9 mouse cellular contexts compared by ENCODE assay signal in genomic region chr11:69038173-69038572, GRCm38 (mm10). TPM values are rescaled to one million over a fixed set of nuclear protein-coding genes. Genes with fewer than 3 reads are reported as not detected.
DNase-seq lines count a peak whose midpoint lies in the region; ATAC-seq lines count a peak whose summit lies in the region.
"Had no signal": no experiment of that assay in that cellular context is flagged by ENCODE, and none has a peak within 500 bp of the region (broad histone marks: within the 10 kb centered on the region; RNA-seq: fewer than 3 reads in every experiment).

No protein-coding gene starts in this region.

- 75% methylated on average over 5 of the region's 5 CpGs for WGBS in heart, embryonic 13.5 days
- WGBS in limb, embryonic 11.5 days: 72% methylated on average over 5 of the region's 5 CpGs
- 77% methylated on average over 5 of the region's 5 CpGs for WGBS in neural tube, embryonic 15.5 days

- H3K9me3 ChIP-seq in heart, embryonic 13.5 days: no peaks in the 10 kb centered on the region
- H3K9me3 ChIP-seq in limb, embryonic 11.5 days (ENCODE audit: control insufficient read depth, low read length): no peaks in the 10 kb centered on the region
- H3K9me3 ChIP-seq in neural tube, embryonic 15.5 days (replicated peaks): no peaks in the 10 kb centered on the region

- no peaks in the 10 kb centered on the region for H3K27me3 ChIP-seq in heart, embryonic 13.5 days (replicated peaks)
- no peaks in the 10 kb centered on the region for H3K27me3 ChIP-seq in limb, embryonic 11.5 days (ENCODE audit: control insufficient read depth, insufficient read depth, low read length)
- H3K27me3 ChIP-seq in neural tube, embryonic 15.5 days (replicated peaks): no peaks in the 10 kb centered on the region

- no peak overlapping the region for H3K27ac ChIP-seq in heart, embryonic 13.5 days (replicated peaks)
- no peak overlapping the region for H3K27ac ChIP-seq in limb, embryonic 11.5 days (replicated peaks; ENCODE audit: low read depth, low read length)
- H3K27ac ChIP-seq in neural tube, embryonic 15.5 days (replicated peaks): peak overlapping the region; percentile 82

- peaks cover 31% of the 10 kb centered on the region for H3K36me3 ChIP-seq in heart, embryonic 13.5 days
- H3K36me3 ChIP-seq in limb, embryonic 11.5 days (ENCODE audit: control insufficient read depth, insufficient read depth, low read length): peaks cover 5% of the 10 kb centered on the region; the same call in 1 of the 2 replicates
- H3K36me3 ChIP-seq in neural tube, embryonic 15.5 days: peaks cover 20% of the 10 kb centered on the region

- H3K4me1 ChIP-seq in heart, embryonic 13.5 days: peaks cover 32% of the 10 kb centered on the region
- H3K4me1 ChIP-seq in limb, embryonic 11.5 days (ENCODE audit: control insufficient read depth, insufficient read depth, low read length): peaks cover 12% of the 10 kb centered on the region; the same call in 1 of the 2 replicates
- H3K4me1 ChIP-seq in neural tube, embryonic 15.5 days: peaks cover 32% of the 10 kb centered on the region

- DNase-seq in heart, postnatal 14 days: no peak
- peak; percentile 22 for DNase-seq in retina, postnatal 1 day
- no peak for DNase-seq in retina, embryonic 14.5 days (ENCODE audit: low spot score)
- DNase-seq in limb, embryonic 11.5 days (ENCODE audit: low spot score): peak; percentile 25
- no peak for DNase-seq in T-cell, adult 2 months (ENCODE audit: low spot score)
- DNase-seq in spleen, postnatal 36 days (ENCODE audit: low spot score in 2 of 2): no peak

- intact Hi-C loops in heart, postnatal 14 days (cut with DNase I): no loop called here

- no peak for ATAC-seq in heart, embryonic 13.5 days (ENCODE audit: extremely low read depth, insufficient number of reproducible peaks, low FRiP score, low TSS enrichment)
- ATAC-seq in limb, embryonic 11.5 days (ENCODE audit: insufficient number of reproducible peaks, low FRiP score, low TSS enrichment, low read depth): no peak
- no peak for ATAC-seq in neural tube, embryonic 15.5 days (ENCODE audit: low FRiP score)

- peak overlapping the region; percentile 70; the same call in 1 of the 2 replicates for H3K4me2 ChIP-seq in heart, embryonic 13.5 days
- H3K4me2 ChIP-seq in limb, embryonic 11.5 days (ENCODE audit: low read depth, severe bottlenecking): no peak overlapping the region; the same call in 1 of the 2 replicates
- H3K4me2 ChIP-seq in neural tube, embryonic 15.5 days: peak overlapping the region; percentile 70; the same call in 1 of the 2 replicates

- peak overlapping the region; percentile 85 for H3K4me3 ChIP-seq in heart, embryonic 13.5 days
- peak overlapping the region; percentile 5; the same call in 1 of the 2 replicates for H3K4me3 ChIP-seq in limb, embryonic 11.5 days (ENCODE audit: low read depth, low read length)
- H3K4me3 ChIP-seq in neural tube, embryonic 15.5 days (replicated peaks): no peak overlapping the region

- H3K9ac ChIP-seq in heart, embryonic 13.5 days: no peak overlapping the region
- H3K9ac ChIP-seq in limb, embryonic 11.5 days (ENCODE audit: low read length): no peak overlapping the region
- no peak overlapping the region for H3K9ac ChIP-seq in neural tube, embryonic 15.5 days (replicated peaks)

RNA-seq across cellular contexts. Expression of gene Aurkb, which starts 7.3 kb away (rescaled TPM):
- 78.4 and 83.0 TPM in 2 replicates for polyA plus RNA-seq in heart, embryonic 13.5 days (2015; fragmentation: Nextera tagmentation; extraction: Ambion mirVana)
- 1 to 10 TPM; 3.6 to 8.1 TPM for total RNA-seq in heart, postnatal 14 days (2021)
- 171 and 178 TPM in 2 replicates for polyA plus RNA-seq in limb, embryonic 11.5 days (2014; fragmentation: Nextera tagmentation; extraction: Ambion mirVana)
- polyA plus RNA-seq in neural tube, embryonic 15.5 days (2015; fragmentation: Nextera tagmentation; extraction: Ambion mirVana): 15.6 and 47.4 TPM in 2 replicates
- total RNA-seq: gastrocnemius, adult 18-20 months had no signal

RNA-seq across cellular contexts. Expression of gene Borcs6, which starts 21.3 kb away (rescaled TPM):
- 9.7 and 10.3 TPM in 2 replicates for polyA plus RNA-seq in heart, embryonic 13.5 days (2015; fragmentation: Nextera tagmentation; extraction: Ambion mirVana)
- total RNA-seq in heart, postnatal 14 days (2021): 10 to 100 TPM; 15.9 to 16.2 TPM
- polyA plus RNA-seq in limb, embryonic 11.5 days (2014; fragmentation: Nextera tagmentation; extraction: Ambion mirVana): 6.2 and 7.0 TPM in 2 replicates
- polyA plus RNA-seq in neural tube, embryonic 15.5 days (2015; fragmentation: Nextera tagmentation; extraction: Ambion mirVana): 20.6 and 24.0 TPM in 2 replicates

RNA-seq across cellular contexts. Expression of gene Ctc1, which starts 22.5 kb away (rescaled TPM):
- 45.0 and 49.8 TPM in 2 replicates for polyA plus RNA-seq in heart, embryonic 13.5 days (2015; fragmentation: Nextera tagmentation; extraction: Ambion mirVana)
- 10 to 100 TPM; 13.1 to 16.5 TPM for total RNA-seq in heart, postnatal 14 days (2021)
- polyA plus RNA-seq in limb, embryonic 11.5 days (2014; fragmentation: Nextera tagmentation; extraction: Ambion mirVana): 80.4 and 83.1 TPM in 2 replicates
- polyA plus RNA-seq in neural tube, embryonic 15.5 days (2015; fragmentation: Nextera tagmentation; extraction: Ambion mirVana): 53.4 and 55.0 TPM in 2 replicates

RNA-seq across cellular contexts. Expression of gene Pfas, which starts 29.9 kb away (rescaled TPM):
- polyA plus RNA-seq in heart, embryonic 13.5 days (2015; fragmentation: Nextera tagmentation; extraction: Ambion mirVana): 19.9 and 20.3 TPM in 2 replicates
- total RNA-seq in heart, postnatal 14 days (2021): 1 to 10 TPM; 7.6 to 7.7 TPM
- polyA plus RNA-seq in limb, embryonic 11.5 days (2014; fragmentation: Nextera tagmentation; extraction: Ambion mirVana): 43.6 and 48.8 TPM in 2 replicates
- 15.5 and 20.2 TPM in 2 replicates for polyA plus RNA-seq in neural tube, embryonic 15.5 days (2015; fragmentation: Nextera tagmentation; extraction: Ambion mirVana)

RNA-seq across cellular contexts. Expression of gene Tmem107, which starts 32.4 kb away (rescaled TPM):
- 28.4 and 31.3 TPM in 2 replicates for polyA plus RNA-seq in heart, embryonic 13.5 days (2015; fragmentation: Nextera tagmentation; extraction: Ambion mirVana)
- total RNA-seq in heart, postnatal 14 days (2021): 1 to 10 TPM; 5.2 to 5.4 TPM
- 34.6 and 36.7 TPM in 2 replicates for polyA plus RNA-seq in limb, embryonic 11.5 days (2014; fragmentation: Nextera tagmentation; extraction: Ambion mirVana)
- polyA plus RNA-seq in neural tube, embryonic 15.5 days (2015; fragmentation: Nextera tagmentation; extraction: Ambion mirVana): 33.3 and 39.2 TPM in 2 replicates

Comparison
In these comparisons a context has a peak if more than half of its experiments do, and no peak if none do; other contexts are left out.
1. DNase-seq: peak in retina, postnatal 1 day (single experiment) and limb, embryonic 11.5 days (single experiment); none in heart, postnatal 14 days (0 of 2), retina, embryonic 14.5 days (single experiment), T-cell, adult 2 months (single experiment) and spleen, postnatal 36 days (0 of 2).